Mouse (Mus musculus) stomach, postnatal 0 days (tissue): ENCODE results near the gene Apol7e.

Experiments used
- CTCF ChIP-seq: IDR thresholded peaks from 2 replicates; pipeline ENCODE4 v1.5.1; 2016; ENCODE audit warnings: antibody characterized with exemption, low read depth, mild to moderate bottlenecking, moderate library complexity
- EP300 ChIP-seq: optimal IDR thresholded peaks from 2 replicates; pipeline ENCODE3; 2016; ENCODE audit warnings: antibody characterized with exemption

GRCm38 (mm10) chr15:77764391-77765006 lies 65.8 kb downstream of the Apol7e start:
- TF ChIP-seq CTCF = no peak
- TF ChIP-seq EP300 = no peak
